In genomic region chr7:80641497-80641896, GRCm38 (mm10) we compare ENCODE assay signal across 8 mouse cellular contexts. TPM values are rescaled to one million over a fixed set of nuclear protein-coding genes. Genes with fewer than 3 reads are reported as not detected.
A peak's percentile ranks its signal among the peaks of the same experiment; 100 is the strongest.
DNase-seq lines count a peak whose midpoint lies in the region; ATAC-seq and TF ChIP-seq lines count a peak whose summit lies in the region.

No protein-coding gene starts in this region.

- H3K27me3 ChIP-seq in heart, embryonic 12.5 days (replicated peaks): no peaks in the 10 kb centered on the region
- H3K27me3 ChIP-seq in hindbrain, postnatal 0 days (ENCODE audit: insufficient read depth, low read length): no peaks in the 10 kb centered on the region
- no peaks in the 10 kb centered on the region for H3K27me3 ChIP-seq in midbrain, embryonic 13.5 days

- ATAC-seq in heart, embryonic 12.5 days (ENCODE audit: insufficient number of reproducible peaks, low FRiP score): 0 out of 2 replicates have a peak, but pooled peaks have one; percentile 18
- ATAC-seq in hindbrain, postnatal 0 days: peak; percentile 83
- peak; percentile 53; the same call in 1 of the 2 replicates for ATAC-seq in midbrain, embryonic 13.5 days

- TF ChIP-seq POLR2A in bone marrow, adult 2 months (IDR thresholded peaks at IDR 0.05; ENCODE audit: borderline replicate concordance, control insufficient read depth, low read depth, low read length): no peak

- no peak overlapping the region for H3K27ac ChIP-seq in heart, embryonic 12.5 days (ENCODE audit: poor library complexity, severe bottlenecking)
- H3K27ac ChIP-seq in bone marrow, adult 2 months (ENCODE audit: control insufficient read depth, insufficient read depth, low read depth, low read length, poor library complexity): peak overlapping the region; percentile 22
- H3K27ac ChIP-seq in hindbrain, postnatal 0 days: no peak overlapping the region
- H3K27ac ChIP-seq in midbrain, embryonic 13.5 days: 0 out of 2 replicates have a peak overlapping the region, but pooled peaks have one; percentile 17

- H3K9me3 ChIP-seq in heart, embryonic 12.5 days (replicated peaks): no peaks in the 10 kb centered on the region
- H3K9me3 ChIP-seq in hindbrain, postnatal 0 days (ENCODE audit: low read length): no peaks in the 10 kb centered on the region
- H3K9me3 ChIP-seq in midbrain, embryonic 13.5 days: no peaks in the 10 kb centered on the region

- DNase-seq in heart, postnatal 36 days: no peak
- peak; percentile 78 for DNase-seq in hindbrain, postnatal 0 days (ENCODE audit: low spot score)
- DNase-seq in adipocyte (ENCODE audit: low spot score): no peak
- DNase-seq in ovary, adult 18-20 months (ENCODE audit: low spot score): no peak
- DNase-seq in right cerebral cortex, postnatal 25 days: no peak

- TF ChIP-seq CTCF in bone marrow, adult 2 months (IDR thresholded peaks at IDR 0.05; ENCODE audit: control insufficient read depth, insufficient read depth, low read length): no peak
- no peak for TF ChIP-seq CTCF in hindbrain, postnatal 0 days (IDR thresholded peaks at IDR 0.05; ENCODE audit: low read depth)

- H3K9ac ChIP-seq in heart, embryonic 12.5 days: no peak overlapping the region
- H3K9ac ChIP-seq in hindbrain, postnatal 0 days (replicated peaks; ENCODE audit: low read length): no peak overlapping the region
- H3K9ac ChIP-seq in midbrain, embryonic 13.5 days (replicated peaks): no peak overlapping the region

- H3K4me1 ChIP-seq in heart, embryonic 12.5 days (replicated peaks): peaks cover 50% of the 10 kb centered on the region
- peaks cover 14% of the 10 kb centered on the region for H3K4me1 ChIP-seq in bone marrow, adult 2 months (ENCODE audit: control insufficient read depth, insufficient read depth, low read length)
- H3K4me1 ChIP-seq in hindbrain, postnatal 0 days (ENCODE audit: insufficient read depth, low read length): peaks cover 25% of the 10 kb centered on the region
- H3K4me1 ChIP-seq in midbrain, embryonic 13.5 days (replicated peaks): peaks cover 27% of the 10 kb centered on the region

- intact Hi-C loops in heart, postnatal 36 days (cut with DNase I): no loop called here

- H3K36me3 ChIP-seq in heart, embryonic 12.5 days: no peaks in the 10 kb centered on the region
- H3K36me3 ChIP-seq in hindbrain, postnatal 0 days (ENCODE audit: insufficient read depth, low read length): no peaks in the 10 kb centered on the region
- no peaks in the 10 kb centered on the region for H3K36me3 ChIP-seq in midbrain, embryonic 13.5 days

- no peak overlapping the region for H3K4me3 ChIP-seq in heart, embryonic 12.5 days
- no peak overlapping the region for H3K4me3 ChIP-seq in bone marrow, adult 2 months (replicated peaks; ENCODE audit: control insufficient read depth, low read depth, low read length)
- H3K4me3 ChIP-seq in hindbrain, postnatal 0 days (ENCODE audit: low read length): no peak overlapping the region
- no peak overlapping the region for H3K4me3 ChIP-seq in midbrain, embryonic 13.5 days (replicated peaks)

- no peak overlapping the region for H3K4me2 ChIP-seq in heart, embryonic 12.5 days
- no peak overlapping the region for H3K4me2 ChIP-seq in hindbrain, postnatal 0 days (ENCODE audit: low read depth, low read length)
- H3K4me2 ChIP-seq in midbrain, embryonic 13.5 days (replicated peaks): no peak overlapping the region

- WGBS in heart, embryonic 12.5 days: 18% methylated on average over 4 of the region's 4 CpGs
- 7% methylated on average over 4 of the region's 4 CpGs for WGBS in bone marrow, adult 2 months
- WGBS in hindbrain, postnatal 0 days: 9% methylated on average over 4 of the region's 4 CpGs
- WGBS in midbrain, embryonic 13.5 days: 6% methylated on average over 4 of the region's 4 CpGs

RNA-seq across cellular contexts. Expression of gene Crtc3, which starts 47.2 kb away (rescaled TPM):
- 16.7 and 16.9 TPM in 2 replicates for polyA plus RNA-seq in heart, embryonic 12.5 days (2016; fragmentation: Nextera tagmentation; extraction: Ambion mirVana)
- total RNA-seq in heart, postnatal 36 days (2021): 10 to 100 TPM; 12.6 to 14.0 TPM
- 5.7 and 8.2 TPM in 2 replicates for polyA plus RNA-seq in bone marrow, adult 2 months (2011; ENCODE audit: insufficient read depth, insufficient read length, low replicate concordance, missing spikeins)
- 16.2 and 16.9 TPM in 2 replicates for total RNA-seq in hindbrain, postnatal 0 days (2014; rRNA removed)
- 15.1 and 17.2 TPM in 2 replicates for polyA plus RNA-seq in hindbrain, postnatal 0 days (2015; fragmentation: Nextera tagmentation; extraction: Ambion mirVana)
- polyA plus RNA-seq in midbrain, embryonic 13.5 days (2015; fragmentation: Nextera tagmentation; extraction: Ambion mirVana): 12.4 and 13.1 TPM in 2 replicates

Comparison
In these comparisons a context has a peak if more than half of its experiments do, and no peak if none do; other contexts are left out.
1. ATAC-seq: peak in every context shown above with its lines; median percentile 83 in hindbrain, postnatal 0 days; 53 in midbrain, embryonic 13.5 days; 18 in heart, embryonic 12.5 days.
2. H3K27ac ChIP-seq: peak in bone marrow, adult 2 months (single experiment) and midbrain, embryonic 13.5 days (single experiment); none in heart, embryonic 12.5 days (single experiment) and hindbrain, postnatal 0 days (single experiment).